Mouse (Mus musculus) CD4-positive helper T cell, adult 2 months (primary cell): ENCODE data around the gene Irf8.
A peak's percentile ranks its signal among the peaks of the same experiment; 100 is the strongest.

Source experiments
- DNase-seq: peaks from one replicate; pipeline ENCODE4 v3.0.0-alpha.2; 2012; ENCODE audit warnings: low read depth, missing footprints, low spot score

Gene Irf8

GRCm38 (mm10) chr8:120747286-120747685 lies 11.1 kb downstream of the Irf8 start:
- DNase-seq, result no peak

- no peak for DNase-seq
Measured at GRCm38 (mm10) chr8:120750616-120751015, 14.5 kb downstream of the Irf8 start.

DNA sequence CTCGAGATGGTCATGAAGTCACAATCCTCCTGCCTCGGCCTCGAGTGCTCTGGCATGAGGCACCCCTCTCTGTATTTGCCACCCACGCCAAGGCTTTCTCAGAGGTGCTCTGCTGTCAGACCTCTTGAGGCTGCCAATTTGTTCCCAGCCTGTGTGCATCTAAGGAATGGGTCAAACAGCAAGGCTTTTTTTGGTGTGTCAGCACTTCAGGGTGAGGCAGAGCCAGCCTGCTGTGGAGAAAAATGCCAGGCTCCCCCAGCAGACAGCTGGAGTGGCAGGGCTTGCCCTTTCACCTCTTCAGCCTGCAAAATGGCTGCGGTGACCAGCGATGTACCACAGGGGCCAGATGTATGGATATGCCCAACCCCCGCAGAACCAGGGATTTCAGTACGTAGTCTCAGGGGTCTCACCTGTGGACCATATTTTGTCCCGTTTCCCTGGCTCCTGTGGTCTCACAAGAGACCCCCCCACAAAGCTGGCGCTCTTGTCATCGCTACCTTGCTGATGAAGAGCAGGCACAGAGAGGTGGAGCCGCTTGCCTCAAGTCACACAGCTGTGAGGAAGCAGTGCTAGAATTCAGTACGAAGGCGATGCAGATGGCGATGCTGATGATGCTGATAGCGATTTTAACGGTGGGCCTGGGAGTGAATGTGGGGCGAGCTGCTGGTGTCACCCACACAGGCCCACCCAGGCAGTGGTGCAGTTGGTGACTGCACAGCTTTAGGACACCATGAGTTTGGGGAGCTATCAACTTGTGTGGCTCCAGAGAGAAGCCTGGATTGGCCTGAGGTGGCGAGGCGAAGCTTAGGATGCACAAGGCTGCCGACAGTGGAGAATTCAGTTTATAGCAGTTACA lies 15.3 kb downstream of the Irf8 start:
- no peak for DNase-seq

GRCm38 (mm10) chr8:120752082-120752452 lies 15.9 kb downstream of the Irf8 start:
- peak; percentile 68 for DNase-seq

GRCm38 (mm10) chr8:120753476-120753875 lies 17.3 kb downstream of the Irf8 start:
- DNase-seq, result no peak

- no peak for DNase-seq
Measured at GRCm38 (mm10) chr8:120755306-120756297, 19.4 kb downstream of the Irf8 start.

GRCm38 (mm10) chr8:120758005-120758404 lies 21.8 kb downstream of the Irf8 start:
- DNase-seq, result no peak

GRCm38 (mm10) chr8:120759847-120760246 lies 23.7 kb downstream of the Irf8 start:
- DNase-seq, result no peak

- DNase-seq, result no peak
Measured at GRCm38 (mm10) chr8:120760341-120761215, 24.4 kb downstream of the Irf8 start.

DNA sequence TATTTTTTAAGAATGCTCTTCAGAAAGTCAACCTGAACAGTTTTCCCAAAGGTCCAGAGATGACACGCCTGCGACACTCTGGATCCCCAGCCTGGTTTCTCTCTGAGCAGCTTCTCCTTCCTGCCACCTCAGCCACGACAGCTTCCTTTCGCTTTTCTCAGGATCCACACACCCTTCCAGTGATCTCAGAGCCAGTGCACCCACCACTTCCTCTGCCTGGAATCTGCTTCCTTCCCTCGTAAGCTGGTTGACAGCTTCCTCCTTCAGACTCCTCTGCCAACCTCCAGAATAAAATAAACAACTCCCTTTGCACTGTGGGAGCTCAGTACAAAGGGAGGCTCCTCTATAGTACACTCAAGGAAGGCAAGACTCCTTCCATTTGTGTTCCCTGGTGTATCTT lies 27.1 kb downstream of the Irf8 start:
- DNase-seq, result no peak

- no peak for DNase-seq
Measured at GRCm38 (mm10) chr8:120764638-120765037, 28.5 kb downstream of the Irf8 start.

DNA sequence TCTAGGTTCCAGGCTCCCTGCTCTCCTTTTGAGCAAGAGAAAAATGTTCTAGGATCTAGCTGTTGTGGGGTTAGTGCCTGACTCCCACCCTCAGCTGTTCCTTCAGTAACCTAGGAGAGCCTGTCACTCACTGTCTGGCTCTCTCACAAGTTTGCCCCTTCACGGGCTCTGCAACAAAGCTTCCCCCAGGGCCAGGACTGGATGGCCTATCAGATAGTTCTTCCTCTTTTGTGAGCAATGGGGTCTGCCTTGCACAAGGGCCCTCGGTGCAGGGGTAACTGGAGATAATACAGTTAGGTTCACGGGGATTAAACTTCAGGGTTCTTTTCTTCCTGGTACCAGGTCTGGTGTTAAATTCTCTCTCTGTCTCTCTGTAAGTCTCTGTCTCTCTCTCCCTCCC lies 30.5 kb downstream of the Irf8 start:
- no peak for DNase-seq

GRCm38 (mm10) chr8:120768454-120769218 lies 32.5 kb downstream of the Irf8 start:
- no peak for DNase-seq

GRCm38 (mm10) chr8:120777184-120777583 lies 41.0 kb downstream of the Irf8 start:
- DNase-seq, result no peak

DNA sequence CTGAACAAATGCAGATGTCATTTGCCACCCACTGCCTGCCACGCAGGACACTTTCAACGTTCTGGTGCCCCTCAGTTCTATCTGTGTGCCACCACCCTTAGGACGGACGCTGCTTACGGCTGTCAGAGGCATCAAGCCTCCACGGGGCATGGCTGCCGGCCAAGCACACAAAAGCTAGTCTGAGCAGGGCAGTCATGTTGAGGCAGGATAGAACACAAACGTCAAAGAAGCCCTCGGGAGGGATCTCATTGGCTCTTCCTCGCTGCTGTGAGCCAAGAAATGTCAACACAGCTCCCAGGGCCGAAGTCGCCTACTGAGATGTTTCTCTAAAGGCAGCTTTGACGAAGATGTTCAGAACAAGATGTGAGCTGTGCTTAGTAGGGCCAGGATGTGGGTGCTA lies 41.6 kb downstream of the Irf8 start:
- no peak for DNase-seq

GRCm38 (mm10) chr8:120779106-120779505 lies 42.9 kb downstream of the Irf8 start:
- DNase-seq, result no peak

DNA sequence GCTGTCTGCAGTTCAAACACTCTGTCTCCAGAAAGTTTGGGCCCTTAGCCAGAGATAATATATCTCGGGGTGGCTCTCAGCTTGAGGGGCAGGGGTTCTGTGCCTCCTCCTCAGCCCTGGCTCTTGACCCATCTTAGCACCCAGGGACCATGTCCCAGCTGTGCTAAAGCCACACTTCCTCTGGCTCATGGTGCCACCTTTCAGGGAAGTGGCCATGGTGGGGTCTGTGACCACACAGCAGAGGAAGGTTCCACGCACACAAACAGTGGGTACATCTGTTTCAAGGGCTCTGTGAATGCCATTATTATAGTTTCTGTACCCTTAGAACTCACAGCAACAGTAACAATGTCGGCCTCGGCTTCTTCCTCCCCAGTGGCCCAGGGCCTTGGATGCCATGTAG lies 47.6 kb downstream of the Irf8 start:
- no peak for DNase-seq

GRCm38 (mm10) chr8:120786753-120787152 lies 50.6 kb downstream of the Irf8 start:
- DNase-seq, result no peak

- no peak for DNase-seq
Measured at GRCm38 (mm10) chr8:120787631-120788030, 51.5 kb downstream of the Irf8 start.

GRCm38 (mm10) chr8:120792710-120793109 lies 56.6 kb downstream of the Irf8 start:
- DNase-seq, result no peak
